Mouse (Mus musculus) forebrain, embryonic 11.5 days (tissue): ENCODE measurements around the gene Vegfa. TPM values are rescaled to one million over a fixed set of nuclear protein-coding genes. Genes with fewer than 3 reads are reported as not detected.

Experiments
- ATAC-seq: fragments of 200-750 bp; cut with Nextera tagmentation; replicated peaks from 2 replicates; pipeline ENCODE4 v1.8.0; 2017; ENCODE audit warnings: moderate TSS enrichment; ENCODE audit not compliant: low FRiP score
- DNase-seq: peaks from one replicate; pipeline ENCODE4 v3.0.0-alpha.2; 2017; ENCODE audit warnings: low spot score
- H3K27ac ChIP-seq: fragments of 300-500 bp; sonication (generic); 2 replicates; pipeline ENCODE4 v1.5.1; 2014; ENCODE audit warnings: low read depth, low read length
- H3K27me3 ChIP-seq: fragments of 300-500 bp; sonication (generic); 2 replicates; pipeline ENCODE4 v1.6.1; 2014; ENCODE audit warnings: mild to moderate bottlenecking, low read length, mixed read lengths; ENCODE audit not compliant: control insufficient read depth, insufficient read depth
- H3K36me3 ChIP-seq: fragments of 300-500 bp; sonication (generic); 2 replicates; pipeline ENCODE4 v1.6.1; 2014; ENCODE audit warnings: mild to moderate bottlenecking, low read length, moderate library complexity, mixed read lengths; ENCODE audit not compliant: control insufficient read depth, insufficient read depth
- H3K4me1 ChIP-seq: fragments of 300-500 bp; sonication (generic); replicated peaks from 2 replicates; pipeline ENCODE4 v1.6.1; 2014; ENCODE audit warnings: low read length, mixed read lengths; ENCODE audit not compliant: control insufficient read depth, insufficient read depth
- H3K4me2 ChIP-seq: fragments of 300-500 bp; sonication (generic); 2 replicates; pipeline ENCODE4 v1.6.1; 2014; ENCODE audit warnings: low read depth, mild to moderate bottlenecking, low read length, moderate library complexity, mixed read lengths; ENCODE audit not compliant: severe bottlenecking
- H3K4me3 ChIP-seq: fragments of 300-500 bp; sonication (generic); 2 replicates; pipeline ENCODE4 v1.5.1; 2014; ENCODE audit warnings: low read depth, low read length
- H3K9ac ChIP-seq: fragments of 300-500 bp; sonication (generic); 2 replicates; pipeline ENCODE4 v1.6.1; 2014; ENCODE audit warnings: low read length
- H3K9me3 ChIP-seq: fragments of 300-500 bp; sonication (generic); 2 replicates; pipeline ENCODE4 v1.6.1; 2016; ENCODE audit warnings: low read length, mixed read lengths; ENCODE audit not compliant: control insufficient read depth
- WGBS: fragments of 180-500 bp; shearing (Covaris S2); extraction: QIAGEN DNeasy Blood & Tissue Kit; methylation state at CpG from one replicate; pipeline ENCODE4 v1.1.7; 2014; 5-methylcytosine and 5-hydroxymethylcytosine counted together
- polyA plus RNA-seq: library from polyadenylated mRNA; unstranded; fragments of >200 nt; fragmentation: Nextera tagmentation; extraction: Ambion mirVana; gene quantifications from 2 replicates; pipeline ENCODE4 v1.2.1, GENCODE M21; 2014

Gene Vegfa
- polyA plus RNA-seq, 1 experiment from 2014 or later = 2.9 TPM

GRCm38 (mm10) chr17:46044953-46045352 is 12.8 kb upstream of the Vegfa start:
- DNase-seq = no peak
- Histone ChIP-seq H3K36me3 (no peaks in the 10 kb centered on the region), H3K4me2 (no peak overlapping the region), H3K27me3 (no peaks in the 10 kb centered on the region), H3K9me3 (0 out of 2 replicates have a peak, but pooled peaks cover 2% of the 10 kb centered on the region), H3K4me1 (no peaks in the 10 kb centered on the region), H3K4me3 (no peak overlapping the region), H3K27ac (no peak overlapping the region), H3K9ac (no peak overlapping the region)
- WGBS = 92% methylated on average over 5 of the region's 5 CpGs
- no peak for ATAC-seq

GRCm38 (mm10) chr17:46042158-46042557 is 10.0 kb upstream of the Vegfa start:
- Histone ChIP-seq H3K4me1 (no peaks in the 10 kb centered on the region), H3K9ac (no peak overlapping the region), H3K4me3 (no peak overlapping the region), H3K27me3 (no peaks in the 10 kb centered on the region), H3K27ac (no peak overlapping the region), H3K9me3 (no peaks in the 10 kb centered on the region), H3K36me3 (no peaks in the 10 kb centered on the region), H3K4me2 (no peak overlapping the region)
- ATAC-seq (no peak), DNase-seq (no peak)
- 91% methylated on average over 8 of the region's 8 CpGs for WGBS

GRCm38 (mm10) chr17:46041679-46042078 is 9.5 kb upstream of the Vegfa start:
- Histone ChIP-seq H3K9ac (no peak overlapping the region), H3K36me3 (no peaks in the 10 kb centered on the region), H3K4me2 (no peak overlapping the region), H3K27ac (no peak overlapping the region), H3K4me1 (no peaks in the 10 kb centered on the region), H3K4me3 (no peak overlapping the region), H3K27me3 (no peaks in the 10 kb centered on the region), H3K9me3 (no peaks in the 10 kb centered on the region)
- WGBS = 85% methylated on average over 3 of the region's 3 CpGs
- ATAC-seq = no peak
- no peak for DNase-seq

GRCm38 (mm10) chr17:46041223-46041622 is 9.1 kb upstream of the Vegfa start:
- no peak overlapping the region for H3K27ac ChIP-seq
- no peak overlapping the region for H3K9ac ChIP-seq
- no peaks in the 10 kb centered on the region for H3K9me3 ChIP-seq
- DNase-seq (no peak), ATAC-seq (no peak)
- no peak overlapping the region for H3K4me3 ChIP-seq
- no peaks in the 10 kb centered on the region for H3K27me3 ChIP-seq
- H3K4me2 ChIP-seq = no peak overlapping the region
- no peaks in the 10 kb centered on the region for H3K36me3 ChIP-seq
- 55% methylated on average over 5 of the region's 5 CpGs for WGBS
- H3K4me1 ChIP-seq = no peaks in the 10 kb centered on the region

GRCm38 (mm10) chr17:46040561-46040960 is 8.4 kb upstream of the Vegfa start:
- Histone ChIP-seq H3K4me3 (no peak overlapping the region), H3K27me3 (no peaks in the 10 kb centered on the region), H3K9me3 (no peaks in the 10 kb centered on the region), H3K9ac (no peak overlapping the region), H3K27ac (no peak overlapping the region), H3K4me2 (no peak overlapping the region), H3K4me1 (no peaks in the 10 kb centered on the region), H3K36me3 (no peaks in the 10 kb centered on the region)
- no peak for DNase-seq
- WGBS = 82% methylated on average over 6 of the region's 6 CpGs
- no peak for ATAC-seq

GRCm38 (mm10) chr17:46038906-46039305 is 6.7 kb upstream of the Vegfa start:
- Histone ChIP-seq H3K4me3 (no peak overlapping the region), H3K27me3 (no peaks in the 10 kb centered on the region), H3K4me1 (no peaks in the 10 kb centered on the region), H3K9me3 (no peaks in the 10 kb centered on the region), H3K4me2 (no peak overlapping the region), H3K27ac (no peak overlapping the region), H3K9ac (no peak overlapping the region), H3K36me3 (no peaks in the 10 kb centered on the region)
- WGBS = 48% methylated on average over 3 of the region's 3 CpGs
- ATAC-seq (no peak), DNase-seq (no peak)

- no peaks in the 10 kb centered on the region for H3K36me3 ChIP-seq
- peaks cover 7% of the 10 kb centered on the region; the same call in 1 of the 2 replicates for H3K4me1 ChIP-seq
- ATAC-seq (no peak), DNase-seq (no peak)
- no peaks in the 10 kb centered on the region for H3K9me3 ChIP-seq
- no peak overlapping the region for H3K9ac ChIP-seq
- H3K4me3 ChIP-seq = no peak overlapping the region
- WGBS = 93% methylated on average over 6 of the region's 6 CpGs
- H3K27me3 ChIP-seq = no peaks in the 10 kb centered on the region; the same call in 1 of the 2 replicates
- no peak overlapping the region for H3K27ac ChIP-seq
- H3K4me2 ChIP-seq = no peak overlapping the region
Measured at GRCm38 (mm10) chr17:46036400-46036799, 4.2 kb upstream of the Vegfa start.

- Histone ChIP-seq H3K9me3 (no peaks in the 10 kb centered on the region), H3K9ac (no peak overlapping the region), H3K27ac (no peak overlapping the region), H3K27me3 (no peaks in the 10 kb centered on the region; the same call in 1 of the 2 replicates), H3K4me3 (no peak overlapping the region), H3K4me1 (peaks cover 14% of the 10 kb centered on the region), H3K4me2 (no peak overlapping the region), H3K36me3 (no peaks in the 10 kb centered on the region)
- DNase-seq (no peak), ATAC-seq (no peak)
- WGBS = 69% methylated on average over 6 of the region's 6 CpGs
Measured at GRCm38 (mm10) chr17:46034110-46034509, 1.9 kb upstream of the Vegfa start.

GRCm38 (mm10) chr17:46033607-46034006 is 1.4 kb upstream of the Vegfa start:
- WGBS = 27% methylated on average over 2 of the region's 2 CpGs
- no peak overlapping the region for H3K4me3 ChIP-seq
- peaks cover 19% of the 10 kb centered on the region for H3K4me1 ChIP-seq
- no peaks in the 10 kb centered on the region for H3K9me3 ChIP-seq
- DNase-seq (no peak), ATAC-seq (no peak)
- H3K27ac ChIP-seq = no peak overlapping the region
- H3K36me3 ChIP-seq = no peaks in the 10 kb centered on the region
- H3K27me3 ChIP-seq = no peaks in the 10 kb centered on the region; the same call in 1 of the 2 replicates
- H3K9ac ChIP-seq = no peak overlapping the region
- H3K4me2 ChIP-seq = no peak overlapping the region
